Mouse (Mus musculus) cerebellum, adult 2 months (tissue): ENCODE results near the gene Klhl21. TPM values are rescaled to one million over a fixed set of nuclear protein-coding genes. Genes with fewer than 3 reads are reported as not detected.
A peak's percentile ranks its signal among the peaks of the same experiment; 100 is the strongest.

Source experiments
- DNase-seq, 2 experiments: peaks; one replicate each; pipeline ENCODE4 v3.0.0; 2021
- H3K27ac ChIP-seq: fragments of 200-500 bp; 2 replicates; pipeline ENCODE4 v1.5.1; 2012; ENCODE audit warnings: low read length, control low read depth, inconsistent platforms; ENCODE audit not compliant: insufficient read depth
- H3K27me3 ChIP-seq: fragments of 200-500 bp; 2 replicates; pipeline ENCODE4 v1.6.1; 2012; ENCODE audit warnings: inconsistent platforms, mild to moderate bottlenecking, low read length, moderate library complexity; ENCODE audit not compliant: control insufficient read depth, insufficient read depth
- H3K4me1 ChIP-seq: fragments of 200-500 bp; 2 replicates; pipeline ENCODE4 v1.6.1; 2011; ENCODE audit warnings: low read length; ENCODE audit not compliant: control insufficient read depth, insufficient read depth
- H3K4me3 ChIP-seq: fragments of 200-500 bp; replicated peaks from 2 replicates; pipeline ENCODE3; 2011; ENCODE audit warnings: mild to moderate bottlenecking, low read depth, low read length, control low read depth; ENCODE audit not compliant: insufficient read depth
- CTCF ChIP-seq: fragments of 200-500 bp; IDR thresholded peaks from 2 replicates; pipeline ENCODE4 v1.5.1; 2011; ENCODE audit warnings: low read depth, mild to moderate bottlenecking, control low read depth, low read length, moderate library complexity, borderline replicate concordance; ENCODE audit not compliant: insufficient read depth
- POLR2A ChIP-seq: fragments of 200-500 bp; IDR thresholded peaks from 2 replicates; pipeline ENCODE4 v1.6.1; 2011; ENCODE audit warnings: low read length, control low read depth, borderline replicate concordance; ENCODE audit not compliant: insufficient read depth
- WGBS: fragments of 180-500 bp; shearing (Covaris S2); methylation state at CpG from one replicate; pipeline ENCODE4 v1.1.7; 2018; 5-methylcytosine and 5-hydroxymethylcytosine counted together
- polyA plus RNA-seq: library from polyadenylated mRNA; depleted of rRNA; stranded (reverse); fragments of >200 nt; gene quantifications from 2 replicates; pipeline ENCODE4 v1.2.3, GENCODE M21; 2012; rRNA removed

Gene Klhl21
- polyA plus RNA-seq, 1 experiment: 14.5 TPM

DNA sequence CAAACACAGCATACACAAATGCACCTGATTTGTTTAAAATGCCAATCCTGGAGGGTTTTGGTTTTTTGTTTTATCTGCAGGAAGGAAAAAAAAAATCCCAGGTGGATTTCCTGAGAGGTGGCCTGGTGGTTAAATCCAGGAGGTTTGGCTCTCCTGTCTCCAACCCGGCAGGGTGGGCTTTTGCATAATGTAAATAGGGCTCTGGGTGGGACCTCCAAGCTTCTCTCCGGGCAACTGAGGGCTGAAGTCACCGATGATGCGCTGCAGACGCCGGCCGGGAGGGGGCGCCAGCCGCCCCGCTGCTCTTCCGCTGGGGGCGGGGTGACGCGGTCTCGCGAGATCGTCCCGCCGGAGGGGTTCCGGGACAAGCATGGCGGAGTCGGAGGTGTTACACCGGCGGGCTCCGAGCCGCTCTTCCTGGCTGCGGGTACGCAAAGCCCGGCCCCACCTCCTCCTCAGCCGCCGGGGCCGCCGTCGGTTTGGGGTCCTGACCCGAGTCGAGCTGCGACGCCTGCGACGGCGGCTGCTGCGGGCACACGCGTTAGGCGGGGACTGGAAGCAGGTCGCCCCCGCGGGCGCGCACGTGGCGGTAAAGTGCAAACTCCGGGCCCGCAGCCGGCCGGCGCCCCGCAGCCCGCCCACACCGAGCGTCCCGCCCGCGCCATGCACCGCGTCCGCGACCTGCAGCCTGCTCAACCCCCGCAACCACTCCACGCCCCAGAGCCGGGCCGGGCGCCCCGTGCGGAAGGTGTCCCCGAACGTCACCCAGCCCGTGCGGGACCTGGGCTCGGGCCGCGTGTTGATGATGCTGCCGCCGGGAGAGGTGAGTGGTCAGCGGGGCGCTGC, 30.6 kb downstream of the Klhl21 start, which contains the start of gene Nol9:
Gene Nol9 (plus strand): TSS at position 337 of the 846 bp plus-strand sequence.
- DNase-seq: peak; percentile 90 to 94
- WGBS: under 1% methylated on average over 78 of the region's 86 CpGs

GRCm38 (mm10) chr4:152039831-152040310, 31.3 kb downstream of the Klhl21 start:
- peak in 1 of 2 experiments; percentile 5 for DNase-seq
- TF ChIP-seq POLR2A (no peak), CTCF (no peak)
- peaks cover 3% of the 10 kb centered on the region; the same call in 1 of the 2 replicates for H3K4me1 ChIP-seq
- 4% methylated on average over 25 of the region's 25 CpGs for WGBS
- H3K27ac ChIP-seq: no peak overlapping the region
- H3K4me3 ChIP-seq: peak overlapping the region; percentile 74
- no peaks in the 10 kb centered on the region for H3K27me3 ChIP-seq

More for the DNA sequence above, 30.6 kb downstream of the Klhl21 start, which contains the start of gene Nol9:
- Histone ChIP-seq H3K4me1 (peaks cover 3% of the 10 kb centered on the region; the same call in 1 of the 2 replicates), H3K27ac (no peak within 1 kb of the TSS), H3K4me3 (peak within 1 kb of the TSS; percentile 74), H3K27me3 (no peaks in the 10 kb centered on the region)
- peak; percentile 85 for TF ChIP-seq CTCF
- peak; percentile 89 for TF ChIP-seq POLR2A

- Histone ChIP-seq H3K27me3 (no peaks in the 10 kb centered on the region), H3K4me1 (peaks cover 3% of the 10 kb centered on the region; the same call in 1 of the 2 replicates), H3K27ac (no peak overlapping the region), H3K4me3 (no peak overlapping the region)
- 83% methylated on average over 22 of the region's 22 CpGs for WGBS
- DNase-seq: no peak
- TF ChIP-seq CTCF (no peak), POLR2A (no peak)
Observed at GRCm38 (mm10) chr4:152041924-152042641, 33.5 kb downstream of the Klhl21 start.

DNA sequence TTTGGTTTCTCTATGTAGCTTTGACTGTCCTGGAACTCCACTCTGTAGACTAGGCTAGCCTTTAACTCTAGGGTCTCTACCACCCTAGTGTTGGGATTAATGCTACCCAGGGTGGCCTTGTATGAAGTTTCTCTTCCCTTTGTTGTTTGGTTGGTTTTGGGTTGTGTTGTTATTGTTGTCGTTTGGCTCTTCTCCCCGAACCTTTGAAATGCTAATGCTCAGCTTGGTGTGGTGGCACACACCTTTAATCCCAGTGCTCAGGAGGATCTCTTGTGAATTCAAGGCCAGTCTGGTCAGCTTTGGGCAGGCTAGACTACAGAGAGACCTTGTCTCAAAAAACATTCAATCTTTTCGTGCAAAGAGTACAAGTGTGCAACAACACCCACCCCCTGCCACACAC, 34.6 kb downstream of the Klhl21 start:
- no peak for DNase-seq
- Histone ChIP-seq H3K4me1 (peaks cover 3% of the 10 kb centered on the region; the same call in 1 of the 2 replicates), H3K27ac (no peak overlapping the region), H3K27me3 (no peaks in the 10 kb centered on the region), H3K4me3 (no peak overlapping the region)
- WGBS: 83% methylated on average over 3 of the region's 3 CpGs
- no peak for TF ChIP-seq POLR2A
- no peak for TF ChIP-seq CTCF

GRCm38 (mm10) chr4:152044609-152045008, 36.0 kb downstream of the Klhl21 start:
- 80% methylated on average over 6 of the region's 6 CpGs for WGBS
- no peaks in the 10 kb centered on the region for H3K27me3 ChIP-seq
- peaks cover 3% of the 10 kb centered on the region; the same call in 1 of the 2 replicates for H3K4me1 ChIP-seq
- TF ChIP-seq POLR2A: no peak
- TF ChIP-seq CTCF: no peak
- H3K27ac ChIP-seq: no peak overlapping the region
- no peak for DNase-seq
- no peak overlapping the region for H3K4me3 ChIP-seq

DNA sequence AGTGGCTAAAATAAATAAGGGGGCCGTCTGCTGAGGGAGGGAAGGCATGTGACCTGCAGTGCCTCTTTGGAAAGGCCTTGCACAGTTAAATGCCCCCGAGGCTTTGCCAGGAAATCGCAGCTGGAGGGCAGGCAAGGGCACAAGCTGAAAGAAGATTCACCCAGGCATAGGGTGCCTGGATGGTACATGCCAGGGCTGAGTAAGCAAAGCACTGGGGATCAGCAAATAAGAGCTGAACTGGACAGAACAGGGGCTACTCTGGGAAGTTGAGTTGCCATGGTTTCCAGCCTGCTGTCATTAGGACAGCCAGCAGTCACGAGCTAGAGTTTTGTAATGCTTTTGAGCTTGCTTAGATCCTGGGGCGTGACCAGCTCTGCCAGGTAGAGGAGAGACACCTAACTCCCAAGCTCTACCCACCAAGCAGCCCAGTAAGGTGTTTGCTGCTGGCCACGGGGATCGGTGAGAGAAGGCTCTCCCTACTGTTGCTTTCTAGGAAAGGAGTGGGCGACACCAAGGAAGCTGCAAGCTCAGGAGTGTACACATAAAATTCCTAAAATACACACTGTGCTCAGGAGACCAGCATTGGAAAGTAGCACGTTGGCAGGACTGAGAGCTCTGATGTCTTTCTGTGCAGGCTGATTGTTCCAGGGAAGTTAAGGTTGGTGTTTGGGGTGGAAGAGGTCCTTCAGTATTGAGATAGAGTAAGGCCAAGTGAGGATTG, 53.9 kb downstream of the Klhl21 start:
- Histone ChIP-seq H3K27ac (no peak overlapping the region), H3K4me1 (no peaks in the 10 kb centered on the region), H3K27me3 (no peaks in the 10 kb centered on the region), H3K4me3 (no peak overlapping the region)
- DNase-seq: no peak
- TF ChIP-seq POLR2A (no peak), CTCF (no peak)
- 63% methylated on average over 9 of the region's 9 CpGs for WGBS

GRCm38 (mm10) chr4:152067280-152067679, 58.7 kb downstream of the Klhl21 start:
- Histone ChIP-seq H3K4me1 (no peaks in the 10 kb centered on the region), H3K27me3 (no peaks in the 10 kb centered on the region), H3K4me3 (no peak overlapping the region), H3K27ac (no peak overlapping the region)
- TF ChIP-seq CTCF (no peak), POLR2A (no peak)
- DNase-seq: no peak

Other genes with a start within 250 kb of the Klhl21 start
- 155 and 168 TPM in 2 replicates for gene Camta1, start 146.9 kb upstream of the Klhl21 start, polyA plus RNA-seq
- 73.2 and 77.0 TPM in 2 replicates for gene Dnajc11, start 75.1 kb upstream of the Klhl21 start, polyA plus RNA-seq
- gene Thap3, start 19.8 kb upstream of the Klhl21 start, polyA plus RNA-seq: 42.7 and 43.3 TPM in 2 replicates
- gene Phf13, start 12.5 kb upstream of the Klhl21 start, polyA plus RNA-seq: 7.3 and 8.3 TPM in 2 replicates
- 20.1 and 24.3 TPM in 2 replicates for gene Zbtb48, start 18.9 kb downstream of the Klhl21 start, polyA plus RNA-seq
- 0.10 and 0.27 TPM in 2 replicates for gene Tas1r1, start 29.8 kb downstream of the Klhl21 start, polyA plus RNA-seq
- 15.1 and 16.5 TPM in 2 replicates for gene Nol9, start 30.5 kb downstream of the Klhl21 start, polyA plus RNA-seq
- gene Plekhg5, start 63.7 kb downstream of the Klhl21 start, polyA plus RNA-seq: 11.1 and 11.8 TPM in 2 replicates
- 1.2 and 1.4 TPM in 2 replicates for gene Tnfrsf25, start 107.1 kb downstream of the Klhl21 start, polyA plus RNA-seq
- gene Espn, start 143.6 kb downstream of the Klhl21 start, polyA plus RNA-seq: 7.1 and 8.3 TPM in 2 replicates
- gene Hes2, start 150.1 kb downstream of the Klhl21 start, polyA plus RNA-seq: not detected in 2 replicates
- 508 and 523 TPM in 2 replicates for gene Acot7, start 169.3 kb downstream of the Klhl21 start, polyA plus RNA-seq